Mouse (Mus musculus) myocyte (in vitro differentiated cells): Measurements from ENCODE around the gene Sgsm2. TPM values are rescaled to one million over a fixed set of nuclear protein-coding genes. Genes with fewer than 3 reads are reported as not detected.

Experiments used
- H3K27me3 ChIP-seq: one replicate; pipeline ENCODE4 v1.6.1; 2011; ENCODE audit not compliant: control insufficient read depth, insufficient read depth, insufficient read length
- H3K36me3 ChIP-seq: one replicate; pipeline ENCODE4 v1.6.1; 2011; ENCODE audit not compliant: control insufficient read depth, insufficient read depth
- H3K4me2 ChIP-seq: one replicate; pipeline ENCODE4 v1.6.1; 2011; ENCODE audit warnings: low read depth, control low read depth
- H3K4me3 ChIP-seq: one replicate; pipeline ENCODE4 v1.5.1; 2011; ENCODE audit warnings: mild to moderate bottlenecking, control low read depth, moderate library complexity
- H3K79me2 ChIP-seq: one replicate; pipeline ENCODE4 v1.6.1; 2011; ENCODE audit not compliant: control insufficient read depth, insufficient read depth
- H3ac ChIP-seq: one replicate; pipeline ENCODE4 v1.6.1; 2011; ENCODE audit not compliant: control insufficient read depth, insufficient read length
- CEBPB ChIP-seq: IDR thresholded peaks from 2 replicates; pipeline ENCODE4 v1.6.1; 2011; ENCODE audit warnings: mild to moderate bottlenecking, moderate library complexity; ENCODE audit not compliant: poor library complexity, insufficient read depth, severe bottlenecking
- E2F4 ChIP-seq: IDR thresholded peaks from one replicate; pipeline ENCODE4 v1.6.1; 2011; ENCODE audit warnings: mild to moderate bottlenecking, control low read depth, moderate library complexity; ENCODE audit not compliant: insufficient read depth
- MAX ChIP-seq: IDR thresholded peaks from one replicate; pipeline ENCODE4 v1.6.1; 2011; ENCODE audit warnings: low read depth, mild to moderate bottlenecking, control low read depth
- MYOD1 ChIP-seq, 3 experiments: IDR thresholded peaks; one replicate each; pipeline ENCODE4 v1.6.1; 2011; ENCODE audit warnings: control low read depth in 2 of 3, low read depth in 2 of 3, mild to moderate bottlenecking in 2 of 3, moderate library complexity in 1 of 3; ENCODE audit not compliant: insufficient read length in 2 of 3, control insufficient read depth in 1 of 3
- MYOG ChIP-seq, 3 experiments: IDR thresholded peaks; one replicate each; pipeline ENCODE4 v1.6.1; 2011; ENCODE audit warnings: control low read depth in 2 of 3, low read depth in 2 of 3, mild to moderate bottlenecking in 2 of 3; ENCODE audit not compliant: insufficient read length in 2 of 3, control insufficient read depth in 1 of 3, insufficient read depth in 1 of 3
- POLR2A ChIP-seq: IDR thresholded peaks from one replicate; pipeline ENCODE4 v1.6.1; 2011; ENCODE audit warnings: low read depth, mild to moderate bottlenecking, control low read depth, moderate library complexity; ENCODE audit not compliant: insufficient read length
- POLR2AphosphoS2 ChIP-seq: IDR thresholded peaks from one replicate; pipeline ENCODE4 v1.6.1; 2011; ENCODE audit warnings: low read depth, control low read depth; ENCODE audit not compliant: insufficient read length
- REST ChIP-seq: IDR thresholded peaks from one replicate; pipeline ENCODE4 v1.6.1; 2011; ENCODE audit warnings: mild to moderate bottlenecking, control low read depth, moderate library complexity; ENCODE audit not compliant: insufficient read depth, insufficient read length
- SRF ChIP-seq: IDR thresholded peaks from one replicate; pipeline ENCODE4 v1.6.1; 2011; ENCODE audit warnings: low read depth; ENCODE audit not compliant: control insufficient read depth, insufficient read length
- TCF12 ChIP-seq: IDR thresholded peaks from one replicate; pipeline ENCODE4 v1.6.1; 2011; ENCODE audit warnings: mild to moderate bottlenecking, control low read depth; ENCODE audit not compliant: poor library complexity, insufficient read depth, severe bottlenecking
- TCF3 ChIP-seq: IDR thresholded peaks from one replicate; pipeline ENCODE4 v1.6.1; 2011; ENCODE audit warnings: low read depth, control low read depth; ENCODE audit not compliant: insufficient read length
- USF1 ChIP-seq: IDR thresholded peaks from one replicate; pipeline ENCODE4 v1.6.1; 2011; ENCODE audit warnings: low read depth, mild to moderate bottlenecking, control low read depth, moderate library complexity
- polyA plus RNA-seq: library from polyadenylated mRNA; unstranded; fragments of >200 nt; fragmentation: generic; extraction: Trizol; gene quantifications from one replicate; pipeline ENCODE4 v1.2.1, GENCODE M21; 2012; ENCODE audit warnings: missing spikeins

Gene Sgsm2
- polyA plus RNA-seq, 1 experiment: 12.3 TPM

DNA sequence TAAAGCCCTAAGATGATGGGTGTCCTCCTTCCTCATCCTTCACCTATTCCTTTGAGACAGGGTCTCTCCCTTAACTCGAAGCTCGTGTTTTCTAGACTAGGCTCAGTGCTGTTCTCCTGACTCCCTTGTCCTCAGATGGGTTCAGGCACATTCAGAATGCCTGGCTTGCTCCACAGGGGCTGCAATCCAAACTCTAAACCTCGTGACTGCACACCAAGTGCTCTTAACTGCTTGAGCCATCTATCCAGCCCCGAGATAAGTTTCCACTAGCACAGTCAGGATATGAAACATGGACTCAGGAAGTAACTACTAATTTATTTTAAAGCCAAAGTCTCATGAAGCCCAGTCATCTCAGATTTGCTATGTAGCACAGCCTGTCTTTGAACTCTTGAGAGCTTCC lies 26.3 kb downstream of the Sgsm2 start:
- no peak overlapping the region for H3K4me3 ChIP-seq

DNA sequence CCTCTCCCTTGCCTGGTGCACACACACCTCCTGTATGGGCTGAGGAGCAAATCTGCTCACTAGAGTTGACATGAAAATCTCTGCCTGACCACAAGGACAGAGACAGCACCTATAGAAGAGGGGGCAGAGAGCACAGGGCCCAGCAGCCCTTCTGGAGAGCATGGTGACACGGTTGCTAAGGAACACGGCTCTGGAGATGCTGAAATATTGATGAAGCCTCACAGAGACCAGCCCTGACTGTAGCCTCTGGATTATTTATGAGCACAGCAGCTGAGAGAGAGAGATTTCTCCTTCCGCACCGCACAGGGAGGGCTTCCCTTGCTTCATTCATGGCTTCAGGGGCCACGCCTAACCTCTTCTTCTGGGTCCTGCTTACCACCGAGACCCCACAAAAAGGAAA lies 27.3 kb downstream of the Sgsm2 start:
- no peaks in the 10 kb centered on the region for H3K79me2 ChIP-seq
- H3K4me3 ChIP-seq: no peak overlapping the region
- TF ChIP-seq REST (no peak), TCF12 (no peak)
- H3K27me3 ChIP-seq: no peaks in the 10 kb centered on the region
- H3K4me2 ChIP-seq: no peak overlapping the region
- H3K36me3 ChIP-seq: no peaks in the 10 kb centered on the region
- H3ac ChIP-seq: no peak overlapping the region

More for the DNA sequence above, 26.3 kb downstream of the Sgsm2 start:
- H3K27me3 ChIP-seq: no peaks in the 10 kb centered on the region
- H3K36me3 ChIP-seq: no peaks in the 10 kb centered on the region
- TF ChIP-seq MYOG (IDR thresholded peaks at IDR 0.05; ENCODE audit: control insufficient read depth in 1 of 3, insufficient read depth in 1 of 3, insufficient read length in 2 of 3, low read depth in 2 of 3): no peak
- TF ChIP-seq POLR2AphosphoS2: no peak
- TF ChIP-seq POLR2A: no peak
- TF ChIP-seq TCF12: no peak
- TF ChIP-seq USF1: no peak
- no peak for TF ChIP-seq REST
- no peak for TF ChIP-seq TCF3
- peak overlapping the region; percentile 64 for H3K4me2 ChIP-seq
- H3ac ChIP-seq: no peak overlapping the region
- H3K79me2 ChIP-seq: no peaks in the 10 kb centered on the region

DNA sequence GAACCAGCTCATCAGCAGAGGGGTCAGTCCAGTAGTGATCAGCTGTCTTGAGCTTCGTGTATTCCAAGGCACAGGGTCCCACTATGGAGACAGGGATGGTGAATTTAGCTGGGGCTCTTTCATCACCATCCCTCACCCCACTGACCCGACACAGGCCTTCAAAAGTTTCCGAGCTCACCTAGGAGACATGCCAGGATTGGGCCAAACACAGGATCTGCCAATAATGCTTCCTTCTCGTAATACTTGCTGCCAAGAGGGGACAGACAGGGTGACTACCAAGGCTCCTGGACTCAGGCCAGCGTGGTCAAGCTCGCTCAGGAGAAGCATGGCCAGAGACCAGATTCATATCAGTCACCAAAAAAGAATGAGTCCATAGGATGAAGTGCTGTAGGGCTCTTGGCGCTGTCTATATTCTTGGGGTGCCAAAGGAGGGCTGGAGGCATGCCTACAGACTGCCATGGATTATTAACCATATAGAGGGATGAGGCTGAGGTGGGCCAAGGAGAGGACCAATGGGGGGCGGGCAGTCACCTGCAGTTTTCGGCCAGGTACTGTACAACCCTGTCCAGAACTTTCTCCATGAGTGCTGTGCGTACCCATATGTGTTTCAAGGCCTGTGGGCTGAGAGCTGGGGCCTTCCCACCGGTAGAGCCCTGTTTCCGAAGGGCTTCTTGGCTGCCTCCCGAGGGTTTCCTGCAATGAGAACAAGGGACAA lies 28.7 kb downstream of the Sgsm2 start:
- Histone ChIP-seq H3K4me3 (no peak overlapping the region), H3K79me2 (no peaks in the 10 kb centered on the region), H3K4me2 (no peak overlapping the region), H3K27me3 (no peaks in the 10 kb centered on the region), H3ac (no peak overlapping the region), H3K36me3 (no peaks in the 10 kb centered on the region)
- TF ChIP-seq E2F4: no peak
- TF ChIP-seq POLR2A: no peak
- TF ChIP-seq MYOD1 (IDR thresholded peaks at IDR 0.05; ENCODE audit: control insufficient read depth in 1 of 3, insufficient read length in 2 of 3, low read depth in 2 of 3): no peak
- no peak for TF ChIP-seq SRF
- TF ChIP-seq TCF12: no peak
- no peak for TF ChIP-seq REST
- no peak for TF ChIP-seq MYOG (IDR thresholded peaks at IDR 0.05; ENCODE audit: control insufficient read depth in 1 of 3, insufficient read depth in 1 of 3, insufficient read length in 2 of 3, low read depth in 2 of 3)
- TF ChIP-seq TCF3: no peak
- TF ChIP-seq USF1: no peak
- TF ChIP-seq MAX: no peak
- TF ChIP-seq CEBPB: no peak
- no peak for TF ChIP-seq POLR2AphosphoS2

DNA sequence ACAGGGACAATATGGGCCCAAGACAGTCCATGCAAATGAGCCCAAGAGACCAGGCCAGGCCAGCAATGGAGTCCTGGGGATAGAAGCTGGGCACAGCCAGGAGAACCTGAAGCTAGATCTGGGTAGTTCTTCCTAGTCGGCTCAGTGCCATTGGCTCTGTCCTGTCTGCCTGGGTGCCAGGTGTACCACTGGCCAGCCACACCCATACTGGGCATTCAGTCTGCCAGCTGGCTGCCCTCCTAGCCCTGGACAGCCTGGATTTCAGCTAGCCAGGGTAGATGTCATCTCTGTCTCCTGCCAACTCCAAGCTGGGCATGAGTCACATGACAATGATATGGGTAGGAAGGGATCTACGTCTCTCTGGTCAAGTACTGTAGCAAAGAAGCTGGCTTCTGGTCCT lies 29.7 kb downstream of the Sgsm2 start:
- Histone ChIP-seq H3K4me2 (no peak overlapping the region), H3K36me3 (no peaks in the 10 kb centered on the region), H3K4me3 (no peak overlapping the region), H3ac (no peak overlapping the region), H3K27me3 (no peaks in the 10 kb centered on the region), H3K79me2 (no peaks in the 10 kb centered on the region)
- TF ChIP-seq SRF (no peak), CEBPB (no peak), MYOD1 (IDR thresholded peaks at IDR 0.05; ENCODE audit: control insufficient read depth in 1 of 3, insufficient read length in 2 of 3, low read depth in 2 of 3) (peak in 2 of 3 experiments; percentile 34 to 79), MAX (no peak), POLR2AphosphoS2 (no peak), REST (no peak), TCF3 (no peak), MYOG (IDR thresholded peaks at IDR 0.05; ENCODE audit: control insufficient read depth in 1 of 3, insufficient read depth in 1 of 3, insufficient read length in 2 of 3, low read depth in 2 of 3) (peak in 2 of 3 experiments; percentile 15 to 63), E2F4 (no peak)

DNA sequence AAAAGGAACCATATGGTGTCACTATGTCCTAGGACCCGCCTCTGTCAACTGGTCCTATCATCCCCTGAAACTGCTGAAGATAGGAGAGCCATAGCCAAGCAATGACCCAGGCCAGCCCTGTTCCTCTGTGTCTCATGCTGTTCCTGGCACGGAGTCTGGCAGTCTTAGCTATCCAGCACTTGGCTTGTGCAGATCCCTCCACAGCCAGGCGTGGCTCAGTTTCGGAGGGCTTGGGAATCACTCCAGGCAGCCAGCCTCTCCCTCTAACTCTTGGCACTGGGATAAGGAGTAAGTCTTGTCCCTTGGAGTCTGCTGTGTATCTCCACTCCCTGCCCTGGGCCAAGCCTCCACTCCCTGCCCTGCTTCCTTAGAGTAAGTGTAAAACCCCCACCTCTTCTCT lies 30.2 kb downstream of the Sgsm2 start:
- Histone ChIP-seq H3K4me2 (no peak overlapping the region), H3K4me3 (no peak overlapping the region), H3ac (no peak overlapping the region), H3K36me3 (no peaks in the 10 kb centered on the region), H3K79me2 (no peaks in the 10 kb centered on the region), H3K27me3 (no peaks in the 10 kb centered on the region)
- TF ChIP-seq CEBPB: no peak
- TF ChIP-seq MYOD1 (IDR thresholded peaks at IDR 0.05; ENCODE audit: control insufficient read depth in 1 of 3, insufficient read length in 2 of 3, low read depth in 2 of 3): no peak
- no peak for TF ChIP-seq USF1
- TF ChIP-seq TCF12: no peak
- no peak for TF ChIP-seq MAX
- TF ChIP-seq POLR2A: no peak
- TF ChIP-seq REST: no peak
- no peak for TF ChIP-seq SRF
